Mouse (Mus musculus): ENCODE data around the gene Rmnd1. TPM values are rescaled to one million over a fixed set of nuclear protein-coding genes. Genes with fewer than 3 reads are reported as not detected.

Gene Rmnd1
- polyA plus RNA-seq, 1 experiment from 2014 or later: 17.9 TPM

GRCm38 (mm10) chr10:4390550-4390949, 41.6 kb downstream of the Rmnd1 start:
- WGBS: 42% methylated on average over 2 of the region's 2 CpGs
- DNase-seq (ENCODE audit: low spot score) (no peak), ATAC-seq (no peak)
- TF ChIP-seq EP300 (IDR thresholded peaks at IDR 0.05) (no peak), CTCF (IDR thresholded peaks at IDR 0.05) (no peak)
- peaks cover 16% of the 10 kb centered on the region; the same call in 1 of the 2 replicates for H3K4me1 ChIP-seq (ENCODE audit: insufficient read depth, low read depth, low read length)
- H3K9ac ChIP-seq (replicated peaks; ENCODE audit: low read depth): no peak overlapping the region
- no peaks in the 10 kb centered on the region; the same call in none of the 2 replicates for H3K36me3 ChIP-seq (ENCODE audit: insufficient read depth, low read length)
- no peak overlapping the region for H3K27ac ChIP-seq (ENCODE audit: low read length)
- H3K9me3 ChIP-seq (ENCODE audit: low read length): no peaks in the 10 kb centered on the region
- no peaks in the 10 kb centered on the region for H3K27me3 ChIP-seq (replicated peaks; ENCODE audit: insufficient read depth, low read length)
- no peak overlapping the region for H3K4me3 ChIP-seq (ENCODE audit: low read depth, low read length)
- no peak overlapping the region for H3K4me2 ChIP-seq (replicated peaks; ENCODE audit: low read depth, low read length)

GRCm38 (mm10) chr10:4389461-4390112, 42.6 kb downstream of the Rmnd1 start:
- Histone ChIP-seq H3K9ac (replicated peaks; ENCODE audit: low read depth) (0 out of 2 replicates have a peak overlapping the region, but pooled peaks have one; percentile 99), H3K36me3 (ENCODE audit: insufficient read depth, low read length) (no peaks in the 10 kb centered on the region; the same call in none of the 2 replicates), H3K27ac (ENCODE audit: low read length) (peak overlapping the region; percentile 100; the same call in 1 of the 2 replicates), H3K4me1 (ENCODE audit: insufficient read depth, low read depth, low read length) (peaks cover 15% of the 10 kb centered on the region; the same call in 1 of the 2 replicates), H3K4me2 (replicated peaks; ENCODE audit: low read depth, low read length) (peak overlapping the region; percentile 89), H3K4me3 (ENCODE audit: low read depth, low read length) (peak overlapping the region; percentile 98; the same call in 1 of the 2 replicates), H3K9me3 (ENCODE audit: low read length) (no peaks in the 10 kb centered on the region), H3K27me3 (replicated peaks; ENCODE audit: insufficient read depth, low read length) (no peaks in the 10 kb centered on the region)
- ATAC-seq: no peak
- 33% methylated on average over 5 of the region's 5 CpGs for WGBS
- TF ChIP-seq CTCF (IDR thresholded peaks at IDR 0.05): no peak
- no peak for TF ChIP-seq EP300 (IDR thresholded peaks at IDR 0.05)
- DNase-seq (ENCODE audit: low spot score): no peak

- Histone ChIP-seq H3K36me3 (ENCODE audit: insufficient read depth, low read length) (no peaks in the 10 kb centered on the region; the same call in none of the 2 replicates), H3K27ac (ENCODE audit: low read length) (peak overlapping the region; percentile 100; the same call in 1 of the 2 replicates), H3K27me3 (replicated peaks; ENCODE audit: insufficient read depth, low read length) (no peaks in the 10 kb centered on the region), H3K9ac (replicated peaks; ENCODE audit: low read depth) (peak overlapping the region; percentile 99), H3K9me3 (ENCODE audit: low read length) (no peaks in the 10 kb centered on the region), H3K4me1 (ENCODE audit: insufficient read depth, low read depth, low read length) (peaks cover 15% of the 10 kb centered on the region; the same call in 1 of the 2 replicates), H3K4me2 (replicated peaks; ENCODE audit: low read depth, low read length) (peak overlapping the region; percentile 89), H3K4me3 (ENCODE audit: low read depth, low read length) (peak overlapping the region; percentile 98)
- WGBS: 4% methylated on average over 10 of the region's 10 CpGs
- DNase-seq (ENCODE audit: low spot score) (peak; percentile 66), ATAC-seq (no peak)
- no peak for TF ChIP-seq CTCF (IDR thresholded peaks at IDR 0.05)
- no peak for TF ChIP-seq EP300 (IDR thresholded peaks at IDR 0.05)
Measured at GRCm38 (mm10) chr10:4389036-4389435, 43.2 kb downstream of the Rmnd1 start.

GRCm38 (mm10) chr10:4388384-4388745, 43.8 kb downstream of the Rmnd1 start:
- H3K4me2 ChIP-seq (replicated peaks; ENCODE audit: low read depth, low read length): peak overlapping the region; percentile 89
- no peaks in the 10 kb centered on the region for H3K27me3 ChIP-seq (replicated peaks; ENCODE audit: insufficient read depth, low read length)
- DNase-seq (ENCODE audit: low spot score) (peak; percentile 45), ATAC-seq (no peak)
- under 1% methylated on average over 19 of the region's 19 CpGs for WGBS
- TF ChIP-seq EP300 (IDR thresholded peaks at IDR 0.05) (no peak), CTCF (IDR thresholded peaks at IDR 0.05) (no peak)
- no peaks in the 10 kb centered on the region for H3K9me3 ChIP-seq (ENCODE audit: low read length)
- H3K4me1 ChIP-seq (ENCODE audit: insufficient read depth, low read depth, low read length): peaks cover 15% of the 10 kb centered on the region; the same call in 1 of the 2 replicates
- H3K36me3 ChIP-seq (ENCODE audit: insufficient read depth, low read length): no peaks in the 10 kb centered on the region; the same call in 1 of the 2 replicates
- H3K4me3 ChIP-seq (ENCODE audit: low read depth, low read length): peak overlapping the region; percentile 98
- H3K9ac ChIP-seq (replicated peaks; ENCODE audit: low read depth): peak overlapping the region; percentile 99
- H3K27ac ChIP-seq (ENCODE audit: low read length): peak overlapping the region; percentile 100

GRCm38 (mm10) chr10:4387701-4388383, 44.3 kb downstream of the Rmnd1 start, which contains the start of gene Zbtb2:
TSS of gene Zbtb2 (minus strand) at chr10:4388108.
- peak within 1 kb of the TSS; percentile 99 for H3K9ac ChIP-seq (replicated peaks; ENCODE audit: low read depth)
- TF ChIP-seq EP300 (IDR thresholded peaks at IDR 0.05) (no peak), CTCF (IDR thresholded peaks at IDR 0.05) (no peak)
- H3K4me2 ChIP-seq (replicated peaks; ENCODE audit: low read depth, low read length): peak within 1 kb of the TSS; percentile 89
- peak within 1 kb of the TSS; percentile 98 for H3K4me3 ChIP-seq (ENCODE audit: low read depth, low read length)
- H3K9me3 ChIP-seq (ENCODE audit: low read length): no peaks in the 10 kb centered on the region
- DNase-seq (ENCODE audit: low spot score) (peak; percentile 87), ATAC-seq (peak; percentile 2)
- H3K36me3 ChIP-seq (ENCODE audit: insufficient read depth, low read length): no peaks in the 10 kb centered on the region; the same call in 1 of the 2 replicates
- 0% methylated on average over 37 of the region's 87 CpGs for WGBS
- peak within 1 kb of the TSS; percentile 100 for H3K27ac ChIP-seq (ENCODE audit: low read length)
- H3K27me3 ChIP-seq (replicated peaks; ENCODE audit: insufficient read depth, low read length): no peaks in the 10 kb centered on the region
- peaks cover 15% of the 10 kb centered on the region; the same call in 1 of the 2 replicates for H3K4me1 ChIP-seq (ENCODE audit: insufficient read depth, low read depth, low read length)
